Mouse (Mus musculus): Measurements from ENCODE around the gene Zbtb21.

GRCm38 (mm10) chr16:97904035-97904434 lies 58.4 kb downstream of the Zbtb21 start:
- TF ChIP-seq CTCF (conservative IDR thresholded peaks at IDR 0.05; ENCODE audit: low read length) (no peak), NANOG (IDR thresholded peaks at IDR 0.05; ENCODE audit: borderline replicate concordance, low read length) (no peak), POU5F1 (IDR thresholded peaks at IDR 0.05; ENCODE audit: borderline replicate concordance, low read length) (no peak)
